Mouse (Mus musculus): ENCODE data around the gene Thap3. TPM values are rescaled to one million over a fixed set of nuclear protein-coding genes. Genes with fewer than 3 reads are reported as not detected.
"Not testable (repeated sequence)": the region's sequence is repeated elsewhere in the genome, so short reads cannot be mapped to it uniquely, and the experiment has no call there.

The Thap3 gene
- 29.7 and 31.5 TPM in 2 replicates for polyA plus RNA-seq (2012; rRNA removed)

DNA sequence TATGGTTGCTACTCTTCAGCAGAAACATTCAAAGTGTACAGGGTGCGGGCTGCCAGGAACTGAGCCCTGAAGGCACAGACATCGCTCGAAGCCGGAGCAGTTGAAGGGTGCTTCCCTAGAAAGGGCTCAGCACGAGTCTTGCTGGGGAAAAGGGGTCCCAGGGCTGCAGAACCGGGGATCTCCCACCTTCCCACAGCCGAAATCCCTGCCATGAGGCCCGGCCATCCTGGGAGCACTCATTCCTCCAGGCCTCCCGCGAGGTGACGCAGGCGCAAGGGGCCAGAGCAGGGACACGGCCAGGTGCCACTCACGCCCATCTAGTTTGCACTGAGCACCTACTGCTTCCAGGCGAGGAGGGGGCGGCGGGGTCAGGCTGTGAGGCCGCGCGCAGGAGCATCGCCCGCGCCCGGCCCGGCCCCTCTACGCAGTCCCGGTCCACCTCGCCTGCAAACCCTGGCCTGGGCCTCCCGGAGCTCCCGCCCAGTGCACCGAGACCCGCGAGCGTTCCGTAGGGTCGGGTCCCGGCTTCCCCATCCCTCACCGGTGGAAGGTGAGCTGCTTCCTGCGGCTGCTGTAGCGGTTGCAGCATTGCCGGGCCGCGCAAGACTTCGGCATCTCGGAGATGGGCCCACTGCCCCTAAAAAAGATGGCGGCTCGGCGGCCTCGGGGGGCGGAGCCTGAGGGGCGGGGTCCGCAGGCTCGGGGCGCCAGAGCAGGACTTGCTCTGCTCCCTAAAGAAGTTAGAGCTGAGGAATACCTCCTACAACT is at the start of gene Thap3:
Gene Thap3, minus strand, starts transcription at position 656 of the 768 bp plus-strand sequence.
- Histone ChIP-seq H3K4me3 (ENCODE audit: insufficient read depth, low read length) (peak within 1 kb of the TSS; percentile 94), H3K27ac (ENCODE audit: insufficient read depth, low read length) (peak within 1 kb of the TSS; percentile 80), H3K4me1 (ENCODE audit: control insufficient read depth, insufficient read depth, low read length) (peaks cover 2% of the 10 kb centered on the region; the same call in 1 of the 2 replicates)
- 0 out of 2 replicates have a peak, but pooled peaks have one; percentile 42 for TF ChIP-seq POLR2A (IDR thresholded peaks at IDR 0.05; ENCODE audit: extremely low read depth, insufficient read depth, low read length)
- no peak for TF ChIP-seq CTCF (IDR thresholded peaks at IDR 0.05; ENCODE audit: extremely low read depth, insufficient read depth, low read length)

DNA sequence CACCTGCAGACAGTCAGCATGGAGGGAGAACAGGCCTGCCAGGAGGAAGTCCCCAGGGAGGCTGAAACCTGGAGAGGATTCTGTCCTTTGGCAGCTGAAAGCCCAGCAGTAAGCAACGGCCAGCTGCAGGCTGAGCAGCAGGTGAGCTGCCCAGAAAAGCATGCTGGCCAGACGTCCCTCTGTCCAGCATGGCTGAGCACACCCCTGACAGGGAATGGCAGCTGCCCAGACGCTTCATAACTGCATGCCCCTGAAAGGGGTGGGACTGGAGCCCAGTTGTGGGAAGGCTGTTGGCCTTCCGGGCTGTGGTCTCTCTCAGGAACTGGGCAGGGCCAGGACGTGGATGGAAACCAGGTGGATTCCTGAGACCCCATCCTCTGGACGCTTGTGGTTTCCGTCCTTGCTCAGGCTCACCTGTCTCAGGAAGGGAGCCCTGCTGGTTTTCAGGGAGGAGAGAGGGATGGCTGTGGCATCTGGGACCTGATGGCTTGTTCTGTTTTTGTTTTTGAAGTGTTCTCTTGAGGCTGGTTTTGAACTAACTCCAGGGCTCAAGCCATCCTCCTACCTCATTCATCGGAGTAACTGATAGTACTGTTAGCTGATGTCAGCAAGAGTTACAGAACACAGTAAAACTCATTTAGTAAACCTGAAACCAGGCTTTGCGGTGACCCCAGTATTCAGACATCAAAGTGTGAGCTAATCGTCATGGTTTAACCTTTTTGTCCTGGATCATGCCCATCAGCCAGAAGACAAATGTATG is 49.6 kb upstream of the Thap3 start, which contains the start of gene Tas1r1:
Gene Tas1r1, minus strand, starts transcription at position 344 of the 760 bp plus-strand sequence.
- Histone ChIP-seq H3K4me3 (ENCODE audit: insufficient read depth, low read length) (peak within 1 kb of the TSS; percentile 71), H3K4me1 (ENCODE audit: control insufficient read depth, insufficient read depth, low read length) (peaks cover 2% of the 10 kb centered on the region; the same call in 1 of the 2 replicates), H3K27ac (ENCODE audit: insufficient read depth, low read length) (no peak within 1 kb of the TSS)
- TF ChIP-seq POLR2A (IDR thresholded peaks at IDR 0.05; ENCODE audit: extremely low read depth, insufficient read depth, low read length), result no peak
- TF ChIP-seq CTCF (IDR thresholded peaks at IDR 0.05; ENCODE audit: extremely low read depth, insufficient read depth, low read length), result no peak

DNA sequence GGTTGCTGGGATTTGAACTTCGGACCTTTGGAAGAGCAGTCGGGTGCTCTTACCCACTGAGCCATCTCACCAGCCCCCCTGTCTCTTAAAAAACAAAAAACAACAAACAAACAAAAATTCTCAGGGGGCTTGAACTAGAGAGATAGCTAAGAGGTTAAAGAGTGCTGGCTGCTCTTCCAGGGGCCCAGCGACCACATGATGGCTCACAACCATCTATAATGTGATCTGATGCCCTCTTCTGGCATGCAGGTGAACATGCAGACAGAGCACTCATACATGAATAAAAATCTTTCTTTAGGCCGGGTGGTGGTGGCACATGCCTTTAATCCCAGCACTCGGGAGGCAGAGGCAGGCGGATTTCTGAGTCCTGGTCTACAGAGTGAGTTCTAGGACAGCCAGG is 47.7 kb upstream of the Thap3 start:
- H3K4me1 ChIP-seq (ENCODE audit: control insufficient read depth, insufficient read depth, low read length); H3K4me3 ChIP-seq (ENCODE audit: insufficient read depth, low read length); H3K27ac ChIP-seq (ENCODE audit: insufficient read depth, low read length): not testable (repeated sequence)

GRCm38 (mm10) chr4:152032922-152033321 is 44.1 kb upstream of the Thap3 start:
- Histone ChIP-seq H3K4me3 (ENCODE audit: insufficient read depth, low read length) (no peak overlapping the region), H3K4me1 (ENCODE audit: control insufficient read depth, insufficient read depth, low read length) (no peaks in the 10 kb centered on the region), H3K27ac (ENCODE audit: insufficient read depth, low read length) (no peak overlapping the region)
- TF ChIP-seq CTCF (IDR thresholded peaks at IDR 0.05; ENCODE audit: extremely low read depth, insufficient read depth, low read length), result no peak
- no peak for TF ChIP-seq POLR2A (IDR thresholded peaks at IDR 0.05; ENCODE audit: extremely low read depth, insufficient read depth, low read length)

GRCm38 (mm10) chr4:152029997-152030396 is 41.2 kb upstream of the Thap3 start:
- H3K27ac ChIP-seq (ENCODE audit: insufficient read depth, low read length), result no peak overlapping the region
- H3K4me1 ChIP-seq (ENCODE audit: control insufficient read depth, insufficient read depth, low read length), result peaks cover 4% of the 10 kb centered on the region; the same call in 1 of the 2 replicates
- TF ChIP-seq CTCF (IDR thresholded peaks at IDR 0.05; ENCODE audit: extremely low read depth, insufficient read depth, low read length) (no peak), POLR2A (IDR thresholded peaks at IDR 0.05; ENCODE audit: extremely low read depth, insufficient read depth, low read length) (no peak)
- no peak overlapping the region for H3K4me3 ChIP-seq (ENCODE audit: insufficient read depth, low read length)

DNA sequence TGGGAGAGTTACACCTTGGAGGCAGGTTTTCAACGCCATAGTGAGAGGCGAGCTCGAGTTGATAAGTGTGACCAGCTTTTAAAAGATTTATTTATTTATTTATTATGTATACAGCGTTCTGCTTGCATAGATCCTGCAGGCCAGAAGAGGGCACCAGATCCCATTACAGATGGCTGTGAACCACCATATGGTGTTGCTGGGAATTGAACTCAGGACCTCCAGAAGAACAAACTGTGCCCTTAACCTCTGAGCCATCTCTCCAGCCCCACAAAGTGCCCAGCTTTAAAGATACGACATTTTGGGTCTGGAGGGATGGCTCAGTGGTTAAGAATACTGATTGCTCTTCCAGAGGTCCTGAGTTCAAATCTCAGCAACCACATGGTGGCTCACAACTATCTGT is 40.3 kb upstream of the Thap3 start:
- TF ChIP-seq CTCF (IDR thresholded peaks at IDR 0.05; ENCODE audit: extremely low read depth, insufficient read depth, low read length) (no peak), POLR2A (IDR thresholded peaks at IDR 0.05; ENCODE audit: extremely low read depth, insufficient read depth, low read length) (no peak)
- no peak overlapping the region for H3K27ac ChIP-seq (ENCODE audit: insufficient read depth, low read length)
- H3K4me1 ChIP-seq (ENCODE audit: control insufficient read depth, insufficient read depth, low read length), result peaks cover 6% of the 10 kb centered on the region; the same call in 1 of the 2 replicates
- peak overlapping the region; percentile 47; the same call in 1 of the 2 replicates for H3K4me3 ChIP-seq (ENCODE audit: insufficient read depth, low read length)

DNA sequence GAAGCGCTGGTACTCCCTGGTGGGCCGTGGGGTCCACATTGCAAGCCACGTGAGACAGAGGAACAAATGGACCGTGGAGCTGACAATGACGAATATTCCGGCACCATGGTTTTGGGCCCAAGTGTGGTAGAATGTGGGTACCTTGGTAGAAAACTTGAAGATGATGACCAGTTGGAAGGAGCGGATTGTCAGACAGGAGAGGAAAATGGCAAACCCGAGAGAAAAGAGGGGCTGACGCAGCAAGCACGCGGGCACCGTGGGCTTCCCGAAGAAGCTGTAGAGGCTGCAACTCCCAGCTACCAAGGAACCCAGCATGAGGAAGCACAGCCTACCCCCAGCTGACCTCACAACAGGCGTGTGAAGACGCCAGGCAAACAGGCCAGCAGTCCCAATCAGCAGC is 39.7 kb upstream of the Thap3 start:
- H3K27ac ChIP-seq (ENCODE audit: insufficient read depth, low read length), result no peak overlapping the region
- H3K4me1 ChIP-seq (ENCODE audit: control insufficient read depth, insufficient read depth, low read length), result peaks cover 6% of the 10 kb centered on the region; the same call in 1 of the 2 replicates
- H3K4me3 ChIP-seq (ENCODE audit: insufficient read depth, low read length), result peak overlapping the region; percentile 47
- no peak for TF ChIP-seq CTCF (IDR thresholded peaks at IDR 0.05; ENCODE audit: extremely low read depth, insufficient read depth, low read length)
- TF ChIP-seq POLR2A (IDR thresholded peaks at IDR 0.05; ENCODE audit: extremely low read depth, insufficient read depth, low read length), result no peak

GRCm38 (mm10) chr4:152027524-152027923 is 38.7 kb upstream of the Thap3 start, which contains the start of gene Zbtb48:
TSS of gene Zbtb48 (minus strand) at chr4:152027671.
- Histone ChIP-seq H3K4me1 (ENCODE audit: control insufficient read depth, insufficient read depth, low read length) (peaks cover 9% of the 10 kb centered on the region), H3K27ac (ENCODE audit: insufficient read depth, low read length) (no peak within 1 kb of the TSS), H3K4me3 (ENCODE audit: insufficient read depth, low read length) (peak within 1 kb of the TSS; percentile 47)
- TF ChIP-seq POLR2A (IDR thresholded peaks at IDR 0.05; ENCODE audit: extremely low read depth, insufficient read depth, low read length) (peak; percentile 95), CTCF (IDR thresholded peaks at IDR 0.05; ENCODE audit: extremely low read depth, insufficient read depth, low read length) (no peak)

- TF ChIP-seq POLR2A (IDR thresholded peaks at IDR 0.05; ENCODE audit: extremely low read depth, insufficient read depth, low read length), result no peak
- no peak for TF ChIP-seq CTCF (IDR thresholded peaks at IDR 0.05; ENCODE audit: extremely low read depth, insufficient read depth, low read length)
Measured at GRCm38 (mm10) chr4:152026751-152027508, 38.1 kb upstream of the Thap3 start.

More at GRCm38 (mm10) chr4:152026751-152027508, 38.1 kb upstream of the Thap3 start:
- Histone ChIP-seq H3K27ac (ENCODE audit: insufficient read depth, low read length) (no peak overlapping the region), H3K4me1 (ENCODE audit: control insufficient read depth, insufficient read depth, low read length) (peaks cover 9% of the 10 kb centered on the region), H3K4me3 (ENCODE audit: insufficient read depth, low read length) (peak overlapping the region; percentile 47)

Data from cortical plate, adult 2 months (tissue).